ENCODE assay signal across 8 mouse cellular contexts in genomic region chr8:26687146-26687545, GRCm38 (mm10).
A peak's percentile ranks its signal among the peaks of the same experiment; 100 is the strongest.
DNase-seq lines count a peak whose midpoint lies in the region; ATAC-seq and TF ChIP-seq lines count a peak whose summit lies in the region.

No protein-coding gene starts in this region.

- H3K36me3 ChIP-seq in kidney, embryonic 14.5 days (ENCODE audit: control insufficient read depth, insufficient read depth, low read length): no peaks in the 10 kb centered on the region
- no peaks in the 10 kb centered on the region for H3K36me3 ChIP-seq in forebrain, embryonic 14.5 days (ENCODE audit: control insufficient read depth, insufficient read depth, low read length)
- H3K36me3 ChIP-seq in lung, postnatal 0 days (ENCODE audit: insufficient read depth, low read length): no peaks in the 10 kb centered on the region

- peaks cover 8% of the 10 kb centered on the region; the same call in 1 of the 2 replicates for H3K27me3 ChIP-seq in kidney, embryonic 14.5 days (ENCODE audit: control insufficient read depth, insufficient read depth, low read length)
- H3K27me3 ChIP-seq in forebrain, embryonic 14.5 days (replicated peaks; ENCODE audit: control insufficient read depth, insufficient read depth, low read length): no peaks in the 10 kb centered on the region
- H3K27me3 ChIP-seq in lung, postnatal 0 days (replicated peaks; ENCODE audit: insufficient read depth, low read length): no peaks in the 10 kb centered on the region

- TF ChIP-seq CTCF in lung, postnatal 0 days (IDR thresholded peaks at IDR 0.05): peak; percentile 80

- peak; percentile 16 for DNase-seq in kidney, adult 9 months
- peak; percentile 42 for DNase-seq in Muller cell, postnatal 12 days (ENCODE audit: inconsistent ontology term)
- DNase-seq in adrenal gland, postnatal 36 days: peak; percentile 45 to 62
- peak; percentile 76 for DNase-seq in forebrain, embryonic 14.5 days (ENCODE audit: low spot score)
- peak; percentile 75 for DNase-seq in lung, postnatal 0 days (ENCODE audit: low spot score)
- no peak for DNase-seq in c-Kit-positive CD71-positive TER-119-positive erythroid progenitor cells, embryonic 14.5 days (ENCODE audit: low spot score)

- peaks cover 13% of the 10 kb centered on the region; the same call in 1 of the 2 replicates for H3K4me1 ChIP-seq in kidney, embryonic 14.5 days (ENCODE audit: control insufficient read depth, insufficient read depth, low read length)
- H3K4me1 ChIP-seq in forebrain, embryonic 14.5 days (ENCODE audit: control insufficient read depth, insufficient read depth, low read length): peaks cover 16% of the 10 kb centered on the region
- H3K4me1 ChIP-seq in lung, postnatal 0 days (ENCODE audit: insufficient read depth, low read depth, low read length): no peaks in the 10 kb centered on the region

- no peaks in the 10 kb centered on the region for H3K9me3 ChIP-seq in kidney, embryonic 14.5 days (ENCODE audit: control insufficient read depth, low read length)
- no peaks in the 10 kb centered on the region for H3K9me3 ChIP-seq in forebrain, embryonic 14.5 days (replicated peaks; ENCODE audit: control insufficient read depth, low read length)
- no peaks in the 10 kb centered on the region for H3K9me3 ChIP-seq in lung, postnatal 0 days (ENCODE audit: low read length)

- no peak overlapping the region for H3K4me2 ChIP-seq in kidney, embryonic 14.5 days (replicated peaks; ENCODE audit: low read depth, low read length)
- H3K4me2 ChIP-seq in forebrain, embryonic 14.5 days (ENCODE audit: low read length): no peak overlapping the region
- H3K4me2 ChIP-seq in lung, postnatal 0 days (replicated peaks; ENCODE audit: low read depth, low read length): no peak overlapping the region

- no peak overlapping the region for H3K27ac ChIP-seq in kidney, embryonic 14.5 days (ENCODE audit: low read depth, low read length)
- no peak overlapping the region for H3K27ac ChIP-seq in forebrain, embryonic 14.5 days (ENCODE audit: low read depth, low read length)
- H3K27ac ChIP-seq in lung, postnatal 0 days (ENCODE audit: low read length): no peak overlapping the region

- H3K4me3 ChIP-seq in kidney, embryonic 14.5 days (ENCODE audit: low read length): no peak overlapping the region
- H3K4me3 ChIP-seq in forebrain, embryonic 14.5 days (ENCODE audit: low read depth, low read length): no peak overlapping the region
- no peak overlapping the region for H3K4me3 ChIP-seq in lung, postnatal 0 days (ENCODE audit: low read depth, low read length)

- TF ChIP-seq EP300 in lung, postnatal 0 days (IDR thresholded peaks at IDR 0.05): no peak

- no peak overlapping the region for H3K9ac ChIP-seq in kidney, embryonic 14.5 days (ENCODE audit: low read depth, low read length)
- H3K9ac ChIP-seq in forebrain, embryonic 14.5 days (ENCODE audit: low read length): no peak overlapping the region
- H3K9ac ChIP-seq in lung, postnatal 0 days (replicated peaks; ENCODE audit: low read depth): no peak overlapping the region

- ATAC-seq in kidney, embryonic 14.5 days (ENCODE audit: low FRiP score, low TSS enrichment): no peak
- peak; percentile 64 for ATAC-seq in forebrain, embryonic 14.5 days
- ATAC-seq in lung, postnatal 0 days: no peak
- no peak for ATAC-seq in activated CD4-positive, CD25-positive, alpha-beta regulatory T cell, adult 4 months
